Mouse (Mus musculus): ENCODE results near the gene Dennd1a.

Dennd1a gene

GRCm38 (mm10) chr2:37818761-37819525, 468.2 kb downstream of the Dennd1a start:
- DNase-seq (ENCODE audit: low spot score in 2 of 2), result no peak

GRCm38 (mm10) chr2:37815676-37816075, 471.5 kb downstream of the Dennd1a start:
- peak in 1 of 2 experiments; percentile 71 for DNase-seq (ENCODE audit: low spot score in 2 of 2)

GRCm38 (mm10) chr2:37814820-37815361, 472.3 kb downstream of the Dennd1a start:
- DNase-seq (ENCODE audit: low spot score in 2 of 2), result no peak

- DNase-seq (ENCODE audit: low spot score in 2 of 2), result no peak
These were observed 474.8 kb downstream of the Dennd1a start for GRCm38 (mm10) chr2:37812401-37812800.

- no peak for DNase-seq (ENCODE audit: low spot score in 2 of 2)
These were observed 475.5 kb downstream of the Dennd1a start for GRCm38 (mm10) chr2:37811682-37812081.

GRCm38 (mm10) chr2:37802610-37803212, 484.5 kb downstream of the Dennd1a start:
- peak; percentile 25 to 58 for DNase-seq (ENCODE audit: low spot score in 2 of 2)

GRCm38 (mm10) chr2:37801687-37802086, 485.5 kb downstream of the Dennd1a start:
- DNase-seq (ENCODE audit: low spot score in 2 of 2), result no peak

GRCm38 (mm10) chr2:37799137-37799536, 488.1 kb downstream of the Dennd1a start:
- DNase-seq (ENCODE audit: low spot score in 2 of 2), result no peak

GRCm38 (mm10) chr2:37797046-37797445, 490.1 kb downstream of the Dennd1a start:
- DNase-seq (ENCODE audit: low spot score in 2 of 2), result no peak

GRCm38 (mm10) chr2:37796021-37796420, 491.2 kb downstream of the Dennd1a start:
- DNase-seq (ENCODE audit: low spot score in 2 of 2), result no peak

- no peak for DNase-seq (ENCODE audit: low spot score in 2 of 2)
These were observed 495.9 kb downstream of the Dennd1a start for GRCm38 (mm10) chr2:37791340-37791739.

GRCm38 (mm10) chr2:37790738-37791137, 496.5 kb downstream of the Dennd1a start:
- DNase-seq (ENCODE audit: low spot score in 2 of 2), result no peak

GRCm38 (mm10) chr2:37789995-37790394, 497.2 kb downstream of the Dennd1a start:
- no peak for DNase-seq (ENCODE audit: low spot score in 2 of 2)

GRCm38 (mm10) chr2:37789029-37789428, 498.2 kb downstream of the Dennd1a start:
- no peak for DNase-seq (ENCODE audit: low spot score in 2 of 2)

GRCm38 (mm10) chr2:37788176-37788962, 498.8 kb downstream of the Dennd1a start:
- no peak for DNase-seq (ENCODE audit: low spot score in 2 of 2)

- DNase-seq (ENCODE audit: low spot score in 2 of 2), result peak in 1 of 2 experiments; percentile 17
These were observed 500.7 kb downstream of the Dennd1a start for GRCm38 (mm10) chr2:37786461-37786860.

- no peak for DNase-seq (ENCODE audit: low spot score in 2 of 2)
These were observed 502.7 kb downstream of the Dennd1a start for GRCm38 (mm10) chr2:37784473-37784872.

GRCm38 (mm10) chr2:37782002-37782401, 505.2 kb downstream of the Dennd1a start:
- no peak for DNase-seq (ENCODE audit: low spot score in 2 of 2)

- no peak for DNase-seq (ENCODE audit: low spot score in 2 of 2)
These were observed 505.8 kb downstream of the Dennd1a start for GRCm38 (mm10) chr2:37781421-37781820.

GRCm38 (mm10) chr2:37780270-37780929, 506.8 kb downstream of the Dennd1a start:
- no peak for DNase-seq (ENCODE audit: low spot score in 2 of 2)

- no peak for DNase-seq (ENCODE audit: low spot score in 2 of 2)
These were observed 509.1 kb downstream of the Dennd1a start for GRCm38 (mm10) chr2:37777958-37778720.

Measured in thymus, postnatal 10 days (tissue).